Mouse (Mus musculus): ENCODE measurements around the gene R3hdm2.

DNA sequence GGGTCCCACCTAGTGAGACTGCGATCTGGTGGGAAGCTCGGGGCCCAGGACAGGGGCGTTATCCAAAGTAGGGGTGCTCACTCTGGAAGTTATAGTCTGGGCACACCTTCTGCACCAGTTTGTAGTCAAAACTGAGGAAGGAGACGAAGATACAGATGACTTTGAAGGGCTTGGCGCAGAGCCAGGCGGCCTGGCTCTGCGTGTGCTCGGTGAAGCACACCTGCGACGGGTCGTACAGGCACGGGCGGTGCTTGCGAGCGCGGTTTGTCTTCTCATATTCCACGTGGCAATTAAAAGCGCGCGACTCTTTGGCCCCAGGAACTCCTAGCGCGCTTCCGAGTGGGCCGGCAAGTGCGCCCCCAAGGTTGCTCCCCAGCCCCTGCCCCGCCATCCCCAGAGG, 145.9 kb downstream of the R3hdm2 start:
- no peak for TF ChIP-seq CTCF (conservative IDR thresholded peaks at IDR 0.05; ENCODE audit: low read length)
- no peak for TF ChIP-seq POU5F1 (IDR thresholded peaks at IDR 0.05; ENCODE audit: borderline replicate concordance, low read length)
